Mouse (Mus musculus) megakaryocyte, embryonic 14.5 days (primary cell): ENCODE measurements at regions not wholly inside any gene's neighbourhood (a gene's known extent, or its start where the extent isn't known, plus 50 kb on each side); places are given as distances from the start of the nearest gene placed in this dataset.

Experiments used
- FLI1 ChIP-seq: IDR thresholded peaks from 2 replicates; pipeline ENCODE4 v1.6.1; 2012; ENCODE audit warnings: low read length, inconsistent platforms, mixed read lengths
- GATA1 ChIP-seq: IDR thresholded peaks from 3 replicates; pipeline ENCODE4 v1.6.1; 2012; ENCODE audit warnings: mixed read lengths, low read length, inconsistent platforms, borderline replicate concordance

- TF ChIP-seq FLI1 = no peak
- TF ChIP-seq GATA1 = no peak
These were observed 185.3 kb downstream of the Gm906 start for GRCm38 (mm10) chr13:50064841-50065240.
